Mouse (Mus musculus): ENCODE measurements around the gene Arrdc4.

GRCm38 (mm10) chr7:68788711-68789110 lies 39.7 kb upstream of the Arrdc4 start:
- TF ChIP-seq CHD2 (IDR thresholded peaks at IDR 0.05; ENCODE audit: low read depth, low read length) (no peak), HCFC1 (IDR thresholded peaks at IDR 0.05; ENCODE audit: borderline replicate concordance, insufficient read depth, low read length) (no peak), MAFK (IDR thresholded peaks at IDR 0.05; ENCODE audit: insufficient read depth, low read depth, low read length) (no peak), ZC3H11A (IDR thresholded peaks at IDR 0.05; ENCODE audit: borderline replicate concordance, low read depth, low read length) (no peak), ZNF384 (IDR thresholded peaks at IDR 0.05; ENCODE audit: low read depth, low read length) (no peak)

Measured in ES-E14 (cell line).